Comparison of ENCODE assay signal across 20 mouse cellular contexts in genomic region chr8:95986410-95986809, GRCm38 (mm10).
DNase-seq lines count a peak whose midpoint lies in the region; ATAC-seq lines count a peak whose summit lies in the region.
"Had no signal": no experiment of that assay in that cellular context is flagged by ENCODE, and none has a peak within 500 bp of the region (broad histone marks: within the 10 kb centered on the region; RNA-seq: fewer than 3 reads in every experiment).

No protein-coding gene starts in this region.

- peak overlapping the region; percentile 57; the same call in 1 of the 2 replicates for H3K4me2 ChIP-seq in forebrain, embryonic 11.5 days (ENCODE audit: low read depth, low read length, severe bottlenecking)
- H3K4me2 ChIP-seq in forebrain, embryonic 16.5 days (ENCODE audit: low read length) = no peak overlapping the region
- peak overlapping the region; percentile 49; the same call in 1 of the 2 replicates for H3K4me2 ChIP-seq in hindbrain, embryonic 13.5 days
- peak overlapping the region; percentile 54; the same call in 1 of the 2 replicates for H3K4me2 ChIP-seq in midbrain, embryonic 16.5 days (ENCODE audit: low read length)

- no peak overlapping the region for H3K9ac ChIP-seq in forebrain, embryonic 11.5 days (ENCODE audit: low read length)
- H3K9ac ChIP-seq in forebrain, embryonic 16.5 days (replicated peaks; ENCODE audit: low read depth, low read length) = no peak overlapping the region
- H3K9ac ChIP-seq in hindbrain, embryonic 13.5 days = no peak overlapping the region
- H3K9ac ChIP-seq in midbrain, embryonic 16.5 days (ENCODE audit: low read depth, low read length) = no peak overlapping the region
- H3K9ac ChIP-seq: heart, embryonic 15.5 days; intestine, embryonic 15.5 days had no signal

- no peak overlapping the region for H3K4me3 ChIP-seq in forebrain, embryonic 11.5 days (ENCODE audit: low read depth, low read length)
- no peak overlapping the region for H3K4me3 ChIP-seq in forebrain, embryonic 16.5 days (replicated peaks; ENCODE audit: low read length)
- no peak overlapping the region for H3K4me3 ChIP-seq in hindbrain, embryonic 13.5 days
- H3K4me3 ChIP-seq in midbrain, embryonic 10.5 days = peak overlapping the region; percentile 46
- H3K4me3 ChIP-seq in midbrain, embryonic 16.5 days (ENCODE audit: low read depth, low read length) = no peak overlapping the region
- H3K4me3 ChIP-seq: heart, embryonic 15.5 days; intestine, embryonic 15.5 days had no signal

- no peak overlapping the region for H3K27ac ChIP-seq in forebrain, embryonic 11.5 days (ENCODE audit: low read depth, low read length)
- H3K27ac ChIP-seq in forebrain, embryonic 16.5 days (ENCODE audit: low read length) = no peak overlapping the region
- no peak overlapping the region for H3K27ac ChIP-seq in hindbrain, embryonic 13.5 days
- peak overlapping the region; percentile 63; the same call in 1 of the 2 replicates for H3K27ac ChIP-seq in midbrain, embryonic 10.5 days (replicated peaks)
- H3K27ac ChIP-seq in midbrain, embryonic 16.5 days (ENCODE audit: low read length) = no peak overlapping the region
- H3K27ac ChIP-seq: embryonic facial prominence, embryonic 13.5 days; heart, embryonic 15.5 days; intestine, embryonic 15.5 days had no signal

- H3K27me3 ChIP-seq in forebrain, embryonic 11.5 days (ENCODE audit: control insufficient read depth, insufficient read depth, low read length) = no peaks in the 10 kb centered on the region
- no peaks in the 10 kb centered on the region for H3K27me3 ChIP-seq in forebrain, embryonic 16.5 days (replicated peaks; ENCODE audit: control insufficient read depth, insufficient read depth, low read length)
- H3K27me3 ChIP-seq in hindbrain, embryonic 13.5 days = no peaks in the 10 kb centered on the region
- peaks cover 22% of the 10 kb centered on the region; the same call in 1 of the 2 replicates for H3K27me3 ChIP-seq in midbrain, embryonic 10.5 days (ENCODE audit: low read depth, poor library complexity, severe bottlenecking)
- no peaks in the 10 kb centered on the region for H3K27me3 ChIP-seq in midbrain, embryonic 16.5 days (ENCODE audit: control insufficient read depth, insufficient read depth, low read depth, low read length)
- H3K27me3 ChIP-seq: heart, embryonic 15.5 days; intestine, embryonic 15.5 days had no signal

- peaks cover 4% of the 10 kb centered on the region; the same call in 1 of the 2 replicates for H3K4me1 ChIP-seq in forebrain, embryonic 11.5 days (replicated peaks; ENCODE audit: control insufficient read depth, insufficient read depth, low read length)
- H3K4me1 ChIP-seq in forebrain, embryonic 16.5 days (replicated peaks; ENCODE audit: control insufficient read depth, insufficient read depth, low read length) = peaks cover 7% of the 10 kb centered on the region
- peaks cover 10% of the 10 kb centered on the region for H3K4me1 ChIP-seq in hindbrain, embryonic 13.5 days (replicated peaks)
- H3K4me1 ChIP-seq in midbrain, embryonic 10.5 days = peaks cover 17% of the 10 kb centered on the region
- H3K4me1 ChIP-seq in midbrain, embryonic 16.5 days (ENCODE audit: control insufficient read depth, insufficient read depth, low read length) = peaks cover 2% of the 10 kb centered on the region; the same call in 1 of the 2 replicates
- H3K4me1 ChIP-seq: embryonic facial prominence, embryonic 13.5 days; heart, embryonic 15.5 days; intestine, embryonic 15.5 days had no signal

- DNase-seq in forebrain, embryonic 11.5 days (ENCODE audit: low spot score) = no peak
- no peak for DNase-seq in midbrain, embryonic 10.5 days (ENCODE audit: low spot score)
- no peak for DNase-seq in adrenal gland, postnatal 25 days
- DNase-seq: adrenal gland, postnatal 14 days; cerebellum, adult 8-10 months; heart, postnatal 4 days; kidney, adult 8-10 months; kidney, postnatal 25 days; layer of hippocampus, postnatal 36 days; lung, postnatal 4 days; spleen, adult 18-20 months; thymus, postnatal 14 days had no signal

- no peaks in the 10 kb centered on the region for H3K36me3 ChIP-seq in forebrain, embryonic 11.5 days (ENCODE audit: control insufficient read depth, insufficient read depth, low read length)
- no peaks in the 10 kb centered on the region for H3K36me3 ChIP-seq in forebrain, embryonic 16.5 days (ENCODE audit: control insufficient read depth, insufficient read depth)
- no peaks in the 10 kb centered on the region for H3K36me3 ChIP-seq in hindbrain, embryonic 13.5 days
- no peaks in the 10 kb centered on the region for H3K36me3 ChIP-seq in midbrain, embryonic 10.5 days
- H3K36me3 ChIP-seq in midbrain, embryonic 16.5 days (ENCODE audit: control insufficient read depth, insufficient read depth, low read length) = no peaks in the 10 kb centered on the region
- H3K36me3 ChIP-seq: embryonic facial prominence, embryonic 13.5 days; heart, embryonic 15.5 days; intestine, embryonic 15.5 days had no signal

- no peak for ATAC-seq in forebrain, embryonic 11.5 days (replicated peaks; ENCODE audit: low FRiP score)
- no peak for ATAC-seq in forebrain, embryonic 16.5 days
- ATAC-seq in hindbrain, embryonic 13.5 days (ENCODE audit: low FRiP score) = no peak
- no peak for ATAC-seq in midbrain, embryonic 16.5 days
- no peak for ATAC-seq in megakaryocyte, adult 5-6 weeks (ENCODE audit: poor library complexity, severe bottlenecking)
- ATAC-seq: CD4-positive, CD25-positive, alpha-beta regulatory T cell, adult 4 months; intestine, embryonic 15.5 days had no signal

- no peaks in the 10 kb centered on the region for H3K9me3 ChIP-seq in forebrain, embryonic 11.5 days (ENCODE audit: control insufficient read depth, low read length)
- no peaks in the 10 kb centered on the region for H3K9me3 ChIP-seq in forebrain, embryonic 16.5 days (ENCODE audit: control insufficient read depth, low read length)
- H3K9me3 ChIP-seq in hindbrain, embryonic 13.5 days = no peaks in the 10 kb centered on the region
- no peaks in the 10 kb centered on the region for H3K9me3 ChIP-seq in midbrain, embryonic 10.5 days (replicated peaks)
- no peaks in the 10 kb centered on the region for H3K9me3 ChIP-seq in midbrain, embryonic 16.5 days (replicated peaks; ENCODE audit: control insufficient read depth, low read length, poor library complexity, severe bottlenecking)
- H3K9me3 ChIP-seq: embryonic facial prominence, embryonic 13.5 days; heart, embryonic 15.5 days; intestine, embryonic 15.5 days had no signal

- 37% methylated on average over 3 of the region's 3 CpGs for WGBS in forebrain, embryonic 11.5 days
- 28% methylated on average over 3 of the region's 3 CpGs for WGBS in forebrain, embryonic 16.5 days
- 68% methylated on average over 3 of the region's 3 CpGs for WGBS in hindbrain, embryonic 13.5 days
- WGBS in midbrain, embryonic 10.5 days = 22% methylated on average over 3 of the region's 3 CpGs
- 12% methylated on average over 3 of the region's 3 CpGs for WGBS in midbrain, embryonic 16.5 days
